Mouse (Mus musculus): ENCODE results near the gene Ctdspl2.

- TF ChIP-seq CTCF (IDR thresholded peaks at IDR 0.05; ENCODE audit: low read depth, low read length), result no peak
- TF ChIP-seq GATA2 (IDR thresholded peaks at IDR 0.05; ENCODE audit: borderline replicate concordance, low read depth, low read length), result no peak
Measured at GRCm38 (mm10) chr2:122008832-122009231, 53.0 kb downstream of the Ctdspl2 start.
